Mouse (Mus musculus) thymus, postnatal 25 days (tissue): ENCODE measurements around the gene Exosc6.
"Not testable (repeated sequence)": the region's sequence is repeated elsewhere in the genome, so short reads cannot be mapped to it uniquely, and the experiment has no call there.

Source experiments
- DNase-seq: peaks from one replicate; pipeline ENCODE4 v3.0.0; 2022

Exosc6 gene

DNA sequence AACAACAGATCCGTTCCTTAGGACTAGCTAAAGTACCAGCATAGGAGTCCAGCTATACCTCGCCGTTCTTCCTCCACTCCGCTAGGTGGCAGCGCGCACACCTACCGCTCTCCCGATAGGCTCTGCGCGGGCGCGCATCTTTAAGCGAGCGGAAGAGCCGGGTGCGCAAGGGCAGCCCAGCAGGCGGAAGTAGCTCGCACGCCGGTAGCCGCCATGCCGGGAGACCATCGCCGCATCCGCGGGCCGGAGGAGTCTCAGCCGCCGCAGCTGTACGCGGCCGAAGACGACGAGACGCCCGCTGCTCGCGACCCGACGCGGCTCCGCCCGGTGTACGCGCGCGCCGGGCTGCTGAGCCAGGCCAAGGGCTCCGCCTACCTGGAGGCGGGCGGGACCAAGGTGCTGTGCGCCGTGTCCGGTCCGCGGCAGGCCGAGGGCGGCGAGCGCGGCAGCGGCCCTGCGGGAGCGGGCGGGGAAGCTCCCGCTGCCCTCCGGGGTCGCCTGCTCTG is at the start of gene Exosc6:
Gene Exosc6 (plus strand): TSS at position 182 of the 506 bp plus-strand sequence.
- peak; percentile 90 for DNase-seq

DNA sequence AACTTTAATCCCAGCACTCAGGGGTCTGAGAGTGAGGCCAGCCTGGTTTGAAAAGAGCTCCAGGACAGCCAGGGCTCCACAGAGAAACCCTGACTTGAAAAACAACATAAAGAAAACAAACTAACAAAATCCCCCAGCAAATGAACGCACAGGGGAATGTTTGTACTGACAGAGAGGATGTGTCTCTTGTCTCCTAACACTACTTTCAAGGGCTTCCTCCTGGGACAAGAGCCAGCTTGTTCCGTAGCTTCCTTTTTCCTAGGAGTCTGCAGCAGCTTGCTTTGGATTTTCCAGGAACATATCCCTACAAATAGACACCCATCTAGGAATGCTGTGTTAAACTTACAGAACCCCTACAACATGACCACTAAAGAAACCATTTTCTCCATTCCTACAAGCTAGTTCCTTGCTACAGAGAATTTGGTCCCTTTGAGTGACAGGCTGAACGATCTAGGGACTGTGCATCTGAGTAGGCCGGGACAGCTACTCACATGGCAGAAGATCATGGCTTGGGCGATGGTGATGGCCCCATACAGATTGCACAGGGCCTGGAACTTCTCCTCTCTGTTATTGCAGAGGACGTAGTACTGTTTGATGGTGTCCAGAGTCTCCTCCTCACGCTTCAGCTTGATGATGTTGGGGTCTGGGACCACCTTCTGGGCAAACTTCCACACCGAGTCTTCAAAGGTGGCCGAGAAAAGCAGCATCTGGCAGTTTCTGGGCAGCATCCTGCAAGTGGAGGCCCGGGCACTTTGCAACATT is 45.7 kb upstream of the Exosc6 start:
- DNase-seq: not testable (repeated sequence)

DNA sequence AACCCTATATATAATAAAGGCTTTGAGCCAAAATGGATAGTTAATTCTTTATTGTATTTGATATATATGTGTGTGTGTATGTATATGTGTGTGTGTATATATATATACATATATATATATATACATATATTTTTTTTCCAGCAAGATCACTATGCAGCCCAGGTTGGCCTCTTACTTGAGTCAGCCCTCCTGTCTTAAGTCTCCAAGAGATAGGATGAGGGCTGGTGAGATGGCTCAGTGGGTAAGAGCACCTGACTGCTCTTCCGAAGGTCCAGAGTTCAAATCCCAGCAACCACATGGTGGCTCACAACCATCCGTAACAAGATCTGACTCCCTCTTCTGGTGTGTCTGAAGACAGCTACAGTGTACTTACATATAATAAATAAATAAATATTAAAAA is 29.5 kb upstream of the Exosc6 start:
- not testable (repeated sequence) for DNase-seq

DNA sequence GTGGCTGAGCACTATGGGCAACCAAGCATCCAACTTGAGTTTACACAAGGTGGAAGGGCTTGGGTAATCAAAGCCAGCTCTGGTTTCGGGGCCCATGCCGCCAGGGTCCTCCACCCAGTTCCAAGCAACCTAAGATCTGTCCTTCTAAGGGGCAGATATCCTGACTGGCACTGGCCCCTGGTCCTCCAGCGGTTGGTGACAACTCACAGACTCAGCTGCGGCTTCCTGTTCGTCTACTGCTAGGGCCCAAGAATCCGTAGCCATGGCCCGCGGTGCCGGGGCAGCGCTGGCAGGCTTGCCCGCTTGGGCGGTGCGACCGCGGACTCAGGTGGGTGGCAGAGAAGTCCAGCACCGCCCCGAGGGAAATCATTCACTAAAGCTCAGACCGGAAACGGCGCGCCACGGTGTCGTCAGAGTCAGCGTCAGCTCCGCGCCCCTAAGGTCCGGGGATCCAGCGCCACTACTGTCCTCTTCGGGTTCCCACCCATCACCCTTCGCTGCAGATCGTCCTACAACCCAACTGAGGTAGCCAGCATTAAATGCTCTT is 28.7 kb upstream of the Exosc6 start:
- DNase-seq: peak; percentile 79

DNA sequence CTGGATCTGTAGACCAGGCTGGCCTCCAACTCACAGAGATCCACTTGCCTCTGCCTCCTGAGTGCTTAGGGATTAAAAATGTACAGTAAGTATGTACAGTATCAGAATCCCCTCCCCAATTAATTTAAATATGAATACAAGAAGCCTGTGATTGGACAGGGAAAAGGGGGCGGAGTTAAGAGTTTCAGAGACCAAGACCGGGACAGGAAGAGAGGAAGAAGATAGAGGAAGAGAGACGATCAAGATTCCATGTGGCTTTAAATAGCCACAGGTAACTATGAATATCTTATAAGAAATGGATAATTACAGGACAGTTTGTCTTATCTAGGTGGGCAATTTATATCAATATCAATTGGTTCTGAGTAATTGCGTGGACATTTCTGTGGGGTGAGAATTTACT is 26.6 kb upstream of the Exosc6 start:
- DNase-seq: no peak

DNA sequence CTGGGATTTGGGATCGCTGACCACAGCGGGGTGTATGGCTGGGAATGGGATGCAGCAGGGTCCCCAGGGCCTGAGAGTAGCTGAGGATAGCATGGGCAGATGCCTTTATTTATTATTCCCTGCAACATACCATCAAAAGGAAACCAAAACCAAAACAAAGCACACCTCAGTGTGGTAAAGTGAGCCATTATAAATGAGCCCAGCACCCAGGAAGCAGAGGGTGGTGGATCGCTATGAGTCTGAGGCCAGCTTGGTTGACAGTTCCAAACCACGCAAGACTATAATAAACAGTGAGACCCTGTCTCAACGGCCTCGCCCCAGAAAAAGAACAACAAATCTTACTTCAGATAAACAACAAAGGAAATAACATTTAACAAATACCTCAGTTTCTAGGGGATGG is 26.1 kb upstream of the Exosc6 start:
- DNase-seq: no peak

DNA sequence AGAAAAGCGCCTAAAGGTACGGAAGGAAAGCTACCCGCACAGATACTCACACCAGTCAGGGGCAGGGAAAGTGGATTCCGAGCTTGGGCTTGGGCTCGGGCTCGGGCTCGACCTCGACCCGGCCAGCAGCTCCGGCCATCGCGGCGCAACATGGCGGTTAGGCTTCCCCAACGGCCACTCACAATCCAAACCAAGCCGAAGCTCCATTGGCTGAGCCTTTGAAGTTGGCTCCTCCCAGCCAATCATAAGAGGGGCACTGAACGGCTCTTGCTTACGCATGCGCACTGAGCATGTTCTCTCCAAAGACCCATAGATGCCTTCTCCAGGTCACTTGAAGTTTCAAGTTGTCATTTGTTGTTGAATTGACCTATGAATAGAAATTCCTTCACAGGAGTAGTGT is 24.6 kb upstream of the Exosc6 start, which contains the start of gene Ddx19b:
Gene Ddx19b (minus strand): TSS at position 180 of the 400 bp plus-strand sequence.
- DNase-seq: no peak

DNA sequence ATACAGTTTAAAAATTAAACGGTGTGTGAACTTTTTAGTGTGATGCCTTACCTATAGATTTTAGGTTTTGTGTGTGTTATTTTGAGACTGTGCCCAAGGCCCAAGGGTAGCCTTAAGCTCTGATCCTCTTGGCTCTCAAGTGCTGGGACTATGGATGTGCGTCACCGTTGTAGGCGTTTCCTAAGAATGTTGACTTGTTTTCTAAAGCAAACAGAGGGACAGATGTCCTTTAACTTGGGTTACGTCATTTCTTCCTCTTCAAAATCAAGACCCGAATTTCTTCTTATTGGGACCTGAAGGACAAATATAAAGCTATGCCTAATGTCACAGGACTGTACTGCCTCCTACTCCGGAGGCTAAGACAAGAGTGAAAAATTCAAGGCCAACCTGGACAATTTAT is 23.2 kb upstream of the Exosc6 start, which contains the start of gene Aars:
Gene Aars (plus strand): TSS at position 229 of the 400 bp plus-strand sequence.
- no peak for DNase-seq

DNA sequence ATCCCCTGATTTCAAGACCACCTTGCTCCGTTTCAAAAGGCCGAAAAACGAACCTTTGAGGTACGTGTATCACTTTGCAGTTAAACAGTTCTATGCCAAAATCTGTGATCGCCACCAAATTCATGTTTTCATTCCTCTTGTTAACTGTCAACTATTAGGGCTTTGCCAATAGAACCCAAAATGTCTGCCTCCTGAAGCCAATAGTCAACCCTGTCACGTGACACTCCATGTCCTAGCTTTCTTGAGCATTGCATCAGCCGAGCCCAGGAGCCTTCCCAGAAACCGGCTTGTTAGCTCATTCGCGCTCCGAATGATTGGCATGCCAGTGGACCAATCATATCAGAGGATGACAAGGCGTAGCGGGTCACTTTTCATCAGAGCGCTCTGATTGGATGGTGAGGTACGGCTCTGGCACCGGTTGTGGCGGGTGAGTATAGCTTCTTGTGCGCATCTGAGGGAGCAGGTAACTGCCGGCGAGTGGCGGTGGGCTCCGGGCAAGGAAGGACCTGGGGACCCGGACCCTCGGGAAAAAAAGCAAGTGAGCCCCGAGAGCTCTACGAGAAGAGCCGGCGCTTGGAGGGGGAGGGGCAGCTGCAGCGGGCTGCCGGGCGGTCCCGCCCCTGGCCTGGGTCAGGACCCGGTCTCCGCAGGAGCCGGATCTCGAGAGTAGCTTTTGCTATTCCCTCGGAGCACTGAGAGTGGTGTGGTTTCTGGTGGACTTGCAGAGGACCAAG is 22.5 kb upstream of the Exosc6 start:
- peak; percentile 95 for DNase-seq

DNA sequence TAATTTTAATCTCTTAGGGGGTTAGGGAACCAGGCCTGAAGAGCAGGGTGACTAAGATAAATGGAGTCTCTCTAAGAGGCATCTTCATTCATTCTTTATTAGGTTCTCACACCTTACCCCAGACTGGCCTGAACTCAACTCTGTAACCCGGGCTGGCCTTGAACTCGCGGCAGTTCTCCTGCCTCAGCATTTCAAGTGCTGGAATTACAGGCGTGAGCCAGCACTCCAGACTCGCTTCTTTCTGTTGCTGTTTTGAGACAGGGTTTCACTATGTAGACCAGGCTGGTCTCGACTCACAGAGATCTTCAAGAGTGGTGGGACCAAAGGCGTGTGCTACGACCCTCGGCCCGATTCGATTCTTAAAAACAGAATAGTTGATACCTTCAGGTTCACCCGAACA is 21.9 kb upstream of the Exosc6 start:
- DNase-seq: no peak

DNA sequence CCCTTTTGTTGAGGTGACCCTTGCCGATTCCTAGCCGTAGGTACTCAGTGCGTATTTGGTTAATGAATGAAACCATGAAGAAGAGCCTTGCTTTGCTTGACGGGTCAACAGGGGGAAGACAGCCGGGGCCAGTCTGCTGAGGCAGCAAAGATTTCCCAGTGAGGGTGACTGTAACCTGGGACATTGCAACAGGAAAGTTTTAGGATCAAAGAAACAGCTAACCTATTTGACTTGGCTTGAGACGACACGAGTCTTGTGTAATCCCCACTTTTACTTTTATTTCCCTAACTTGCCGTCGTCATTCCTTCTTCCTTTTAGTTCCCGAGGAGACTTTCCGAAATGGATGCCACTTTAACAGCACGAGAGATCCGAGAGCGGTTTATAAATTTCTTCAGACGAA is 19.5 kb upstream of the Exosc6 start:
- no peak for DNase-seq

DNA sequence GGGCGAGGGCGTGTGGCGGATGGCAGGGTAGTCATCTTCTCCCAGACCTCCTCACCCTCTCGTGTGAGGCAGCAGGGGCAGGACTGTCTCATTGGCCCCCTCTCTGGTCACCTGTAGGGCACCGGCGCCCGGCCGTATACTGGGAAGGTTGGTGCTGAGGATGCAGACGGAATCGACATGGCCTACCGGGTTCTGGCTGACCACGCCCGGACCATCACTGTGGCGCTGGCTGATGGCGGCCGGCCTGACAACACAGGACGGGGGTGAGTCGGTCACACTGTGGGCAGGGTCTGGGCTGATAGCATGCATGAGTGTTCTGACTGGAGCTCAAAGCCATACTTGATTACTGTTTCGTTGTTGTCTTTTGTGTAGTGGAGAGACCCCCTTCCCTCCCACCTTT is 13.6 kb upstream of the Exosc6 start:
- no peak for DNase-seq

DNA sequence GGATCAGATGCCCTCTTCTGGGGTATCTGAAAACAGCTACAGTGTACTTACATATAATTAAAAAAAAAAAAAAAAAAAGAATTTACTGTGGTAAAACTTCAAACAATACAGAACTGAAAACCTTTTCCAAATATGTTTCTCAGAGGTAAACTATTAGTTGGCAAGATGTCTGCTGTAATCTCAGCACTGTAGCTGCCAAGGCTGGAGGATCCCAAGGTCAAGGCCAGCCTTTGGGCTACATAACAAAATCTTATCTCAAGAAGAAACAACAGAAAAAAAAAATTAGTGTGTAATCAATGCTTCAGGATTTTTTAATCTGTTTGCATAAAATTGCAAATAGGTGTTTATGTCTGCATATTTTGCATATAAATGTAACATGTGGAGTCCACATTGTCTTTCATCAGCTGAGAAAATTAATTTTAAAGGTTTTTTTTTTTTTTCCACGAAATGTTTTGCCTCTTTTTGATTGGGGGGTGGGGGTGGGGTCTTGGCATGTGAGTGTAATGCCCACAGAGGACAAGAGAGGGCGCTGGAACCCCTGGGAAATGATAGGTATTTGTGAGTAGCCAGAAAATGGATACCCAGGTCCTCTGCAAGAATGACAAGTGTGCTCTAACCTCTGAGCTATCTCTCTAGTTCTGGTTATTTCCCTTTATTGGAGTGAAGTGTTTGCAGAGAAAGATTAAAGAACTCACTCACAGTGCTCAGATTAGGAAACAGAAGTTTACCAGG is 12.0 kb upstream of the Exosc6 start:
- DNase-seq: no peak

DNA sequence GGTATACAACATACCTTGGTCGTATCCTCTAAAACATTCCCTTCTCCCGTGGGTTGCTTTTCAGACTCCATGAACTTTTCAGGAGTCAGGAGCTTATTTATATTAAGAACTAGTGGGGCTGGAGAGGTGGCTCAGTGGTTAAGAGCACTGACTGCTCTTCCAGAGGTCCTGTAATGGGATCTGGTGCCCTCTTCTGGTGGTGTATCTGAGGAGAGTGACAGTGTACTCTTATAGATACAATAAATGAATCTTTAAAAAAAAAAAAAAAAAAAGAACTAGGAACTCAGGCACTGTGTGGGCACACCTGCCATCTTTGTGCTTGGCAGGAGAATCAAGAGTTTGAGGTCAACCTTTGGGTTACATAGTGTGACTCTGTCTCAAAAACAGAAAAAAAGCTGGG is 7.4 kb upstream of the Exosc6 start:
- peak; percentile 38 for DNase-seq

DNA sequence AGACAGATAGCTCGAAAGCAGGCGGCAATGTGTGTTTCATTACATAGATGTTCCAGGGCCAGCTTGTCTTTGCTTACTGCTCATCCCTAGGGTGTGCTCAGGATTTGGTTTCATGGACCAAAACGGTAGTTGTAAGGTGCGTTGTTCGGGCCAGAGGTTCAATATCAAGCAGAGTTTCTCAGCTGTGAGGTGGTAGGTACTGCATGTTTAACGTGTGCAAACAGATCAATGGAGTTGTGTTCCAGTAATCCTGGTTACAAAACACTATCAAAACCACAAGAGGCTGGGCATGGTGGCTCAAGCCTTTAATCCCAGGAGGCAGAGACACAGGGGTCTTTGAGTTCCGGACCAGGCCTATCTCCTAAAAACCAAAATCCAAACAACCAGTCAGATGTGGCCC is 7.0 kb upstream of the Exosc6 start:
- no peak for DNase-seq

DNA sequence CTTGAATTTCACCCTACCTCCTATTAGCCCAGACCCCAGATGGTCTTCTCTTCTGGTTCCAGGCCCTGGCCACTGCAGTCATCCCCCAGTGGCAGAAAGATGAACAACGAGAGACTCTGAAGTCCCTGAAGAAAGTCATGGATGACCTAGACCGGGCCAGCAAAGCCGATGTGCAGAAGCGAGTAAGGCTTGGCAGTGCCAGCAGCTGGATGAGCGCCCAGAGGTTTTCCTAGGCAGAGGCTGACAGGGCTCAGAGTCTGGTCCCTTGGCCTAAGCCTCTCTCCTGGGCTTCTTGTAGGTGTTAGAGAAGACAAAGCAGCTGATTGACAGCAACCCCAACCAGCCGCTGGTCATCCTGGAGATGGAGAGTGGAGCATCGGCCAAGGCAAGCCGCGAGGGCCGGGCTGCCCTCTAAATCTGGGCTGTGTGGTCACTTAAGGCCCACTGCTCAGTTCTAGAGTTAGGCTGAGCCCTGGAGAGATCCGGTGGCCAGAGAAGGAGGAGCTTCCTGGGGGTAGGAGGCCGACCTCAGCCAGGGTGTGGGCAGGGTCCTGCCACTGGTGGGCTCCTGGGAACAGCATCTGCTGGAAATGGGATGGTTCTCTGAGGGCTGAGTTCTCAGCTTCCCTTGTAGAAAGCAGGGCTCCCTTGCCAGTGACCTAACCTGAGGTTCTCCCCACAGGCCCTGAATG is 2.2 kb upstream of the Exosc6 start:
- DNase-seq: no peak

DNA sequence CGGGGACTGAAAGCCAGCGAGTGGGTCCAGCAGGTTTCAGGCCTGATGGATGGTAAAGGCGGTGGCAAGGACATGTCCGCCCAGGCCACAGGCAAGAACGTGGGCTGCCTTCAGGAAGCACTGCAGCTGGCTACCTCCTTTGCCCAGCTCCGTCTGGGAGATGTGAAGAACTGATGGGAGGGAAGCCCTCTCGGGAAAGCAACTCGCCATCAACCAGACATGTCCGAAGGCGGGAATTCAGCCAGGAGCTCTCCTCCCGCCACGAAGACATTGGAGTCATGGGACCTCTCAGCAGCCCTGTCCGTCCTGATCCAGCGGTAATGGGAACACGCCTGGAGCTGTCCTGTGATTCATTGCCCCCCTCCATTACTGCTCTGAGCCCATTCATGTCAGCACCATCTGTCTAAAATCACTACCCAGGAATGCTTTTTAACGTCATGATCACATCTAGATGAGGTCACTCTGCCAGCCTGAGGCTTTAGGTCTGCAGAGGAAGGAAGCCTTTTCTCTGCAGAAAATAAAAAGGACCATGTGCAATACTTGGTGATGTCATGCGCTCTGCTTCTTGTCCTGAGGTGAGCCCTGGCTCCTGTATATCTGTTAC is 1.0 kb upstream of the Exosc6 start:
- no peak for DNase-seq

DNA sequence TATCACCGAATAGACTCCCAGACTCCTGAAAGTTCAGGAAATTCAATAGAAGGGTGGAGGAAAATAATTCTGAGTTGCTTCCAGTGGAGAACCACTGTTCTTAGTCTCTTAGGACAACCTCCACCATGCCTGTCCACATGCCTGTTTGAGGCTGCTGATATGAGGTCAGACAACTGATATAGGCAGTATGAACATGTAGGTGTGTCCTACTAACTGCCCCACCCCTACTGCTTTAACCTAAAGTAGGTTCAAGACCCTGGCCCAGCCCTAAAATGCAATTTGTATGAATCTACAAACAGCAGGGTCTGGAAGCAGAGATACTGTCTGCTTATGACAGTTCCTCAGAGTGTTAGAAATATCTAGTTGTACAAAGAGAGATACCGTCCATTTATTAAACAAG is 478 bp upstream of the Exosc6 start:
- no peak for DNase-seq

DNA sequence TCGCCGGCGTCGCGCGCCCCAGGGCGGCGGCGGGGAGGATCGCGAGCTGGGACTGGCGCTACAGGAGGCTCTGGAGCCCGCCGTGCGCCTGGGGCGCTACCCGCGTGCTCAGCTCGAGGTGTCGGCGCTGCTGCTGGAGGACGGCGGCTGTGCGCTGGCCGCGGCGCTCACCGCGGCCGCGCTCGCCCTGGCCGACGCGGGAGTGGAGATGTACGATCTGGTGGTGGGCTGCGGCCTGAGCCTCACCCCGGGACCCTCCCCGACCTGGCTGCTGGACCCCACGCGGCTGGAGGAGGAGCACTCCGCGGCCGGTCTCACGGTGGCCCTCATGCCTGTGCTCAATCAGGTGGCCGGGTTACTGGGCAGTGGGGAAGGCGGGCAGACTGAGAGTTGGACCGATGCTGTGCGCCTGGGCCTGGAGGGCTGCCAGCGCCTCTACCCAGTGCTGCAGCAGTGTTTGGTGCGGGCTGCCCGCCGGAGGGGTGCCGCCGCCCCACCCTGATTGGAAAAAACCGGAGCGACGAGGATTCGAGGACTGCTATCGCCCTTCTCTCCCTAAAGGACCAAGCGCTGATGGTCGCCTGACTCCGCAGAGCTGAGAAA is 653 bp downstream of the Exosc6 start:
- no peak for DNase-seq

DNA sequence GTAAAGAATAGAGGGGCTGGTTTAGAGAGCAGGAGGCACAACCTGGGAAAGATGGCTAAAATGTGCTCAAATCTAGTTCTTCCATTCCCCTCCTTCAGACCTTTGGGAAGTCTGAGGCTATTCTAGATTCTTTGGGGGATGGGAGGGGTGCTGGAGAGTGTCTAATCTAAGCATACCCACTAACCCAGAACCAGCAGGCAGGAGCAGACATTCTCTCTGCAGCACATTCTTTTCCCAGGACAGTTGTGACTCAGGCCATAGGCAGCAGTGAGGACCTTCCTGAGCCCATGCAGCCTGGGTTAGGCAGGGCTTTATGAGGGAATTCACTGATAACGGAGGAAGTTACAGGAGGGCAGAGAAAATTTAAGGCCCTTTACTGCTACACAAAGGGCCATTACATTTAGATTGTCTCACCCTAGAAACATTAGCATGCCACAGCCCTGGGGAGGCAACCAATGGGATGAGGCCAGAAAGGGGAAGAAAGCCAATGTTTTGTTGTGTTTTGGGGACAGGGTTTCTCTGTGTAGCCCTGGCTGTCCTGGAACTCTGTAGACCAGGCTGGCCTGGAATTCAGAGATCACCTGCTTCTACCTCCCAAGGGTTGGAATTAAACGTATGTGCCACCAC is 2.9 kb downstream of the Exosc6 start:
- DNase-seq: no peak

DNA sequence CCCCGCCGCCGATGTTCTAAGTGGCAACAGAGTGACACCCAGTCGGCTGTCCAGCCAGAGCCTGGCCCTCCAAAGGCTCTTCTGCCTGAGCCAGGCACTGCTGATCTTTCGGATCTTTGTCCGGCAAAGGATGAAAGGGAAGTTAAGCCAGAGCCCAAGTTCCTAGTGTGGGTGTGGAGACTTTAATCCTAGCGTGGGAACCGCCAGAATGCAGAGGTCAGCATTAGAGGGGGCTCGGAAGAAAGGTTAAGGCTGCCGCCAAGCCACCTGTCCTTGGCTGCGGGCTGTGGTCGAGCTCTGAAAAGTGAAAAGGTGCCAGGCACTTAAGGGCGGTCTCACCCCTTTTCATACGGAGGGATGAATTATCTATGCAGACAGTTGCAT is 5.5 kb downstream of the Exosc6 start:
- DNase-seq: no peak
